Mouse (Mus musculus): ENCODE data around the gene Rgs7. TPM values are rescaled to one million over a fixed set of nuclear protein-coding genes. Genes with fewer than 3 reads are reported as not detected.

Rgs7 gene
- polyA plus RNA-seq, 1 experiment from 2014 or later: 4.9 TPM

DNA sequence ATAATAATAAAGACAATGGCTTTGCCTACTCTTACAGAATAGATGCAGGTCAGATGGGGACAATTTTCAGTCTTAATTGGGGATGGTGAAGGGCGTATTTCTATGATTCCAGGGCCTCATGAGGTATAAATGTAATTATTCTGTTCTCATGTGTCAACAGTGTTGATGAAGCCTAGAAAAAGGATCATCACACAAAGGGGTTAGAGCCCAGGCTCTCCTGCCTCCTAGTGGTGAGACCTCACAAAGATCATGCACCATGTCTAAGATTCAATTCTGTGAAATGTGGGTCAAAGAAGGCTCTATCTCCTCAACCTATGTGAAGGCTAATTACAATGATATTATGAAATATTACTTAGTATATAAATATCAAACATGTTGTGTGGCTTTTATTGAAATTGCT, 146.1 kb downstream of the Rgs7 start:
- H3K9ac ChIP-seq (ENCODE audit: low read length): no peak overlapping the region
- H3K27me3 ChIP-seq (ENCODE audit: control insufficient read depth, insufficient read depth, low read length): no peaks in the 10 kb centered on the region
- H3K4me1 ChIP-seq (ENCODE audit: control insufficient read depth, insufficient read depth, low read length): no peaks in the 10 kb centered on the region
- no peak overlapping the region for H3K27ac ChIP-seq (ENCODE audit: low read depth, low read length)
- no peaks in the 10 kb centered on the region for H3K36me3 ChIP-seq (ENCODE audit: control insufficient read depth, insufficient read depth, low read length)
- WGBS: 92% methylated on average over 1 of the region's 1 CpGs
- DNase-seq (ENCODE audit: low spot score, missing footprints): no peak
- no peaks in the 10 kb centered on the region for H3K9me3 ChIP-seq (ENCODE audit: control insufficient read depth, low read length)
- H3K4me3 ChIP-seq (ENCODE audit: low read depth, low read length): no peak overlapping the region
- no peak overlapping the region for H3K4me2 ChIP-seq
- ATAC-seq (ENCODE audit: low FRiP score): no peak

- ATAC-seq (ENCODE audit: low FRiP score): no peak
- 81% methylated on average over 4 of the region's 4 CpGs for WGBS
- Histone ChIP-seq H3K9ac (ENCODE audit: low read length) (no peak overlapping the region), H3K9me3 (ENCODE audit: control insufficient read depth, low read length) (no peaks in the 10 kb centered on the region), H3K4me1 (ENCODE audit: control insufficient read depth, insufficient read depth, low read length) (no peaks in the 10 kb centered on the region), H3K36me3 (ENCODE audit: control insufficient read depth, insufficient read depth, low read length) (no peaks in the 10 kb centered on the region), H3K27ac (ENCODE audit: low read depth, low read length) (no peak overlapping the region), H3K4me3 (ENCODE audit: low read depth, low read length) (no peak overlapping the region), H3K4me2 (no peak overlapping the region), H3K27me3 (ENCODE audit: control insufficient read depth, insufficient read depth, low read length) (no peaks in the 10 kb centered on the region)
- DNase-seq (ENCODE audit: low spot score, missing footprints): no peak
These were observed 156.1 kb downstream of the Rgs7 start for GRCm38 (mm10) chr1:175336191-175336590.

GRCm38 (mm10) chr1:175333041-175333854, 159.1 kb downstream of the Rgs7 start:
- Histone ChIP-seq H3K27ac (ENCODE audit: low read depth, low read length) (no peak overlapping the region), H3K4me3 (ENCODE audit: low read depth, low read length) (no peak overlapping the region), H3K36me3 (ENCODE audit: control insufficient read depth, insufficient read depth, low read length) (no peaks in the 10 kb centered on the region), H3K9me3 (ENCODE audit: control insufficient read depth, low read length) (no peaks in the 10 kb centered on the region), H3K9ac (ENCODE audit: low read length) (no peak overlapping the region), H3K4me2 (no peak overlapping the region), H3K27me3 (ENCODE audit: control insufficient read depth, insufficient read depth, low read length) (no peaks in the 10 kb centered on the region), H3K4me1 (ENCODE audit: control insufficient read depth, insufficient read depth, low read length) (no peaks in the 10 kb centered on the region)
- ATAC-seq (ENCODE audit: low FRiP score): no peak
- 93% methylated on average over 9 of the region's 9 CpGs for WGBS
- no peak for DNase-seq (ENCODE audit: low spot score, missing footprints)

- no peak overlapping the region for H3K4me2 ChIP-seq
- no peaks in the 10 kb centered on the region for H3K9me3 ChIP-seq (ENCODE audit: control insufficient read depth, low read length)
- H3K36me3 ChIP-seq (ENCODE audit: control insufficient read depth, insufficient read depth, low read length): no peaks in the 10 kb centered on the region
- H3K9ac ChIP-seq (ENCODE audit: low read length): no peak overlapping the region
- H3K27me3 ChIP-seq (ENCODE audit: control insufficient read depth, insufficient read depth, low read length): no peaks in the 10 kb centered on the region
- H3K4me1 ChIP-seq (ENCODE audit: control insufficient read depth, insufficient read depth, low read length): no peaks in the 10 kb centered on the region
- WGBS: 85% methylated on average over 3 of the region's 3 CpGs
- DNase-seq (ENCODE audit: low spot score, missing footprints) (no peak), ATAC-seq (ENCODE audit: low FRiP score) (peak; percentile 39; the same call in 1 of the 2 replicates)
- H3K27ac ChIP-seq (ENCODE audit: low read depth, low read length): no peak overlapping the region
- no peak overlapping the region for H3K4me3 ChIP-seq (ENCODE audit: low read depth, low read length)
These were observed 162.3 kb downstream of the Rgs7 start for GRCm38 (mm10) chr1:175329934-175330471.

GRCm38 (mm10) chr1:175322781-175323180, 169.5 kb downstream of the Rgs7 start:
- Histone ChIP-seq H3K4me2 (no peak overlapping the region), H3K27ac (ENCODE audit: low read depth, low read length) (no peak overlapping the region), H3K4me3 (ENCODE audit: low read depth, low read length) (no peak overlapping the region), H3K36me3 (ENCODE audit: control insufficient read depth, insufficient read depth, low read length) (no peaks in the 10 kb centered on the region), H3K9me3 (ENCODE audit: control insufficient read depth, low read length) (no peaks in the 10 kb centered on the region), H3K27me3 (ENCODE audit: control insufficient read depth, insufficient read depth, low read length) (no peaks in the 10 kb centered on the region), H3K4me1 (ENCODE audit: control insufficient read depth, insufficient read depth, low read length) (no peaks in the 10 kb centered on the region), H3K9ac (ENCODE audit: low read length) (no peak overlapping the region)
- DNase-seq (ENCODE audit: low spot score, missing footprints) (no peak), ATAC-seq (ENCODE audit: low FRiP score) (no peak)

DNA sequence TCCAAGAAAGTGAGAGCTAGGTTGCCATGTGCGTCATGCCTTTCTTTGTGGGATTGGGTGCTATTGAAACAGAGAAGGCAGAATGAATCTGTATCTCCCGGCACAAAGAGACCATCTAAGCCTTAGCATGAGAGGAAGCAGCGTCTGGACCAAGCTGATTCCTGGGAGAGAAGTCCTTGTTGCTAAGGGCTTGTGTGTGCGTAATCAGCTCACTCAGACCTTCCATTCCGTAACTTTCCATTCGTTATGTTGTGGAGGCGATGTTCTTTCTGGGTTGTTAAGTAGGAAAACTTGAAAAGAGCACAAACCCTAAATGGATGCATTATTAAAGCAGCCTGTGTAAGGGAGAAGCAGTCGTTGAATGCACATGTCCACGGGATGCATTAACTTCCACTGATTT, 173.1 kb downstream of the Rgs7 start:
- no peaks in the 10 kb centered on the region for H3K36me3 ChIP-seq (ENCODE audit: control insufficient read depth, insufficient read depth, low read length)
- ATAC-seq (ENCODE audit: low FRiP score): no peak
- no peak for DNase-seq (ENCODE audit: low spot score, missing footprints)

GRCm38 (mm10) chr1:175317264-175317663, 175.0 kb downstream of the Rgs7 start:
- H3K27ac ChIP-seq (ENCODE audit: low read depth, low read length): no peak overlapping the region
- H3K9ac ChIP-seq (ENCODE audit: low read length): no peak overlapping the region
- H3K27me3 ChIP-seq (ENCODE audit: control insufficient read depth, insufficient read depth, low read length): no peaks in the 10 kb centered on the region
- no peaks in the 10 kb centered on the region for H3K9me3 ChIP-seq (ENCODE audit: control insufficient read depth, low read length)
- H3K4me2 ChIP-seq: no peak overlapping the region
- ATAC-seq (ENCODE audit: low FRiP score): no peak
- no peaks in the 10 kb centered on the region for H3K36me3 ChIP-seq (ENCODE audit: control insufficient read depth, insufficient read depth, low read length)
- H3K4me3 ChIP-seq (ENCODE audit: low read depth, low read length): no peak overlapping the region
- H3K4me1 ChIP-seq (ENCODE audit: control insufficient read depth, insufficient read depth, low read length): no peaks in the 10 kb centered on the region
- DNase-seq (ENCODE audit: low spot score, missing footprints): no peak
- WGBS: 30% methylated on average over 1 of the region's 1 CpGs

More for the DNA sequence above, 173.1 kb downstream of the Rgs7 start:
- no peak overlapping the region for H3K9ac ChIP-seq (ENCODE audit: low read length)
- 77% methylated on average over 9 of the region's 9 CpGs for WGBS
- H3K27me3 ChIP-seq (ENCODE audit: control insufficient read depth, insufficient read depth, low read length): no peaks in the 10 kb centered on the region
- no peaks in the 10 kb centered on the region for H3K9me3 ChIP-seq (ENCODE audit: control insufficient read depth, low read length)
- no peak overlapping the region for H3K27ac ChIP-seq (ENCODE audit: low read depth, low read length)
- no peak overlapping the region for H3K4me2 ChIP-seq
- H3K4me3 ChIP-seq (ENCODE audit: low read depth, low read length): no peak overlapping the region
- H3K4me1 ChIP-seq (ENCODE audit: control insufficient read depth, insufficient read depth, low read length): no peaks in the 10 kb centered on the region

- Histone ChIP-seq H3K27ac (ENCODE audit: low read depth, low read length) (no peak overlapping the region), H3K4me2 (no peak overlapping the region), H3K4me1 (ENCODE audit: control insufficient read depth, insufficient read depth, low read length) (no peaks in the 10 kb centered on the region), H3K9ac (ENCODE audit: low read length) (no peak overlapping the region), H3K36me3 (ENCODE audit: control insufficient read depth, insufficient read depth, low read length) (no peaks in the 10 kb centered on the region), H3K4me3 (ENCODE audit: low read depth, low read length) (no peak overlapping the region), H3K9me3 (ENCODE audit: control insufficient read depth, low read length) (no peaks in the 10 kb centered on the region), H3K27me3 (ENCODE audit: control insufficient read depth, insufficient read depth, low read length) (no peaks in the 10 kb centered on the region)
- ATAC-seq (ENCODE audit: low FRiP score) (no peak), DNase-seq (ENCODE audit: low spot score, missing footprints) (no peak)
- WGBS: 76% methylated on average over 3 of the region's 3 CpGs
These were observed 184.7 kb downstream of the Rgs7 start for GRCm38 (mm10) chr1:175307604-175308003.

- Histone ChIP-seq H3K4me1 (ENCODE audit: control insufficient read depth, insufficient read depth, low read length) (no peaks in the 10 kb centered on the region), H3K27ac (ENCODE audit: low read depth, low read length) (no peak overlapping the region), H3K9ac (ENCODE audit: low read length) (no peak overlapping the region), H3K27me3 (ENCODE audit: control insufficient read depth, insufficient read depth, low read length) (no peaks in the 10 kb centered on the region), H3K36me3 (ENCODE audit: control insufficient read depth, insufficient read depth, low read length) (no peaks in the 10 kb centered on the region), H3K4me2 (no peak overlapping the region), H3K9me3 (ENCODE audit: control insufficient read depth, low read length) (no peaks in the 10 kb centered on the region), H3K4me3 (ENCODE audit: low read depth, low read length) (no peak overlapping the region)
- ATAC-seq (ENCODE audit: low FRiP score) (no peak), DNase-seq (ENCODE audit: low spot score, missing footprints) (no peak)
- 76% methylated on average over 1 of the region's 1 CpGs for WGBS
These were observed 191.4 kb downstream of the Rgs7 start for GRCm38 (mm10) chr1:175300895-175301294.

All from midbrain, embryonic 11.5 days (tissue).